Mouse (Mus musculus): ENCODE results near the gene Hba-a2. TPM values are rescaled to one million over a fixed set of nuclear protein-coding genes. Genes with fewer than 3 reads are reported as not detected.
"Not testable (repeated sequence)": the region's sequence is repeated elsewhere in the genome, so short reads cannot be mapped to it uniquely, and the experiment has no call there.

The Hba-a2 gene
- polyA plus RNA-seq (2016; fragmentation: Nextera tagmentation; extraction: Ambion mirVana), result 6,550 and 6,738 TPM in 2 replicates

DNA sequence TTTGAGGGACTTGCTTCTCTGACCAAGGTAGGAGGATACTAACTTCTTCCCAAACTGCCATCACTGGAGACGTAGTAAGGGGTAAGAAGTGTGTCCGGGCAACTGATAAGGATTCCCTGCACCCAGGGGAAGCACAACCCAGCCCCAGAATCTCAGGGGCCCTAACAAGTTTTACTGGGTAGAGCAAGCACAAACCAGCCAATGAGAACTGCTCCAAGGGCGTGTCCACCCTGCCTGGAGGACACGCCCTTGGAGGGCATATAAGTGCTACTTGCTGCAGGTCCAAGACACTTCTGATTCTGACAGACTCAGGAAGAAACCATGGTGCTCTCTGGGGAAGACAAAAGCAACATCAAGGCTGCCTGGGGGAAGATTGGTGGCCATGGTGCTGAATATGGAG, at the start of gene Hba-a2:
Gene Hba-a2, plus strand, starts transcription at position 287 of the 400 bp plus-strand sequence.
- H3K4me2 ChIP-seq; H3K4me3 ChIP-seq (replicated peaks); H3K4me1 ChIP-seq (replicated peaks); H3K36me3 ChIP-seq; H3K27ac ChIP-seq; H3K27me3 ChIP-seq; H3K9ac ChIP-seq (replicated peaks); H3K9me3 ChIP-seq: not testable (repeated sequence)
- no CpG with 5 or more reads among the region's 4 CpGs for WGBS
- ATAC-seq (ENCODE audit: insufficient number of reproducible peaks, insufficient read depth, low FRiP score, low TSS enrichment, low read depth), result 0 out of 2 replicates have a peak, but pooled peaks have one; percentile 57

DNA sequence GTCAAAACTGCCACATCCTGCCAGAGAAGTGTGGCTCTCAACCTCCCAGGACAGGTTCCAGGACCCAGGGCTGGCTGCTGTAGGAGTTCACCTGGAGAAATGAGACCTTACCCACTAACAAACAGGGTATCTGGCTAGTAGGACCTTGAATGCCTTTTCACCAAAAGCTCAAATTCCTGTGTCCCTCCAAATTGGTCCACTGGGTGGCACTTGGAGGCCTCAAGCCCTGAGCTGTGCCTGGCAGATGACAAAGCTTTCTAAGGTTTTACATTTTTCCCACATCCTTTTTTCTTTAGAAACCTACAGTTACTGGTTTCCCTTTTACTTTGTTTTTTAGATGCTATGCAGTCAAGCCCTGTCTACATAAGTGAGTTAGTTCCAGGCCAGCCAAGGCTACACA, 49.2 kb upstream of the Hba-a2 start:
- Histone ChIP-seq H3K9ac (replicated peaks) (no peak overlapping the region), H3K27me3 (no peaks in the 10 kb centered on the region), H3K4me2 (no peak overlapping the region), H3K4me1 (replicated peaks) (no peaks in the 10 kb centered on the region), H3K4me3 (replicated peaks) (no peak overlapping the region), H3K27ac (no peak overlapping the region), H3K9me3 (no peaks in the 10 kb centered on the region), H3K36me3 (peaks cover 74% of the 10 kb centered on the region)
- ATAC-seq (ENCODE audit: insufficient number of reproducible peaks, insufficient read depth, low FRiP score, low TSS enrichment, low read depth), result no peak

DNA sequence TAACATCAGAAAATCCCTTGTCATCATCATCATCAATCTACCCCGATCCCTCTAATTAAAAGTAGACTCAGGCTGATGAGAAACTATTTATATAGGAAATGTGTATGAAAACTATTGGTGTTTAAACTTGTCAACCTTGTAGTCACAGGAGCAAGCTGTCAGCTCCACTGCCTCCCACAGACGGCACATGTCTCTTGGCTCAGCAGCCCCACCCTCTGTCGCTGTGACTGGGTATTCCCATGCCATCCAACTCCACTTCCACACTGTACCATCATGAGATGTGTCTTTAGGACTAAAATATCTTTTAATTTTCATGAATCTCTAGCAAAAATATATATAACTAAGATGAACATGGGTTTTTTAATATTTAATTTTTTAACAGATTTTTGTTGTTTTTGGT, 47.9 kb upstream of the Hba-a2 start:
- H3K4me3 ChIP-seq (replicated peaks), result no peak overlapping the region
- no peak overlapping the region for H3K9ac ChIP-seq (replicated peaks)
- no peaks in the 10 kb centered on the region for H3K9me3 ChIP-seq
- no peak for ATAC-seq (ENCODE audit: insufficient number of reproducible peaks, insufficient read depth, low FRiP score, low TSS enrichment, low read depth)
- H3K4me2 ChIP-seq, result no peak overlapping the region
- H3K4me1 ChIP-seq (replicated peaks), result no peaks in the 10 kb centered on the region
- no peaks in the 10 kb centered on the region for H3K27me3 ChIP-seq
- 88% methylated on average over 3 of the region's 3 CpGs for WGBS
- H3K27ac ChIP-seq, result no peak overlapping the region
- peaks cover 84% of the 10 kb centered on the region for H3K36me3 ChIP-seq

DNA sequence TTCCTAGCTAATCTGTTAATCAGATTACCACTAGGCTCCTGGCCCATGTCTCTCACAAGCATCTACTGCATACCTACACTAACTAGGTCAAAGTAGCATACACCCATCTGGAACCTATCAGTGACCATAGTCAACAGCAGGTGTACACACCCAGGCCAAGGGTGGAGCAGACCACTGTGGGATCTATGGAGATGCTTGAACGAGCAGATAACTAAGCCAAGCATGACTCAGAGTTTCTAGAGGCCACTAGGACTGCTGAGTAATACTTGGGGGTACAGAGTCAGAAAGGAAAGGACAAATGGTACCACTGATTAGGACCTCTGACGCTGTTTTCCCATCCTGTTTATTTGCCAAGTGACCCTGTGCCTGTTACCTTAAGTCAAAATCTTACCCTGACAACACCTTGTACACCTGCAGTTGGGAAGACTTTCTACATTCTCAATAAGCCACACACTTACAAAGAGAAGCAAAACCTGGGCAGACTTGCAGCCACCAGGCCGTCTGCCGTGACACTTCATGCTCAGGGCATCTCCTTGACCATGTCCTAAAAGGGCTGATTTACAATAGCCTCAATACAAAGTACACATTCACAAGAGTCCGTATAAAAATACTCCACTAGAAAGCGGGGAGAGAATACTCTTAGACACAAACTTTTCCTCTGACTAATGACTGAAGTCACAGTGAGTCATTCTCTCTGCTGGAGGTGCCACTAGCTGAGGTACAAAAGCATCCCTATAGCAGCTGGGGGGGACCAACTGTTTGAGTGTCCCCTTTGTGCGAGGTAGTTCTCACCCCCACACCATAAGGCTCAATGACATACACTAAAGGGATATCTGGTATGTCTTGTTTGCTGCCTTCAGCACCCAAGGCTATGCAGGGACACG, 45.2 kb upstream of the Hba-a2 start:
- no peak overlapping the region for H3K4me3 ChIP-seq (replicated peaks)
- no peaks in the 10 kb centered on the region for H3K27me3 ChIP-seq
- H3K36me3 ChIP-seq, result peaks cover 88% of the 10 kb centered on the region
- no peak overlapping the region for H3K4me2 ChIP-seq
- no peak overlapping the region for H3K9ac ChIP-seq (replicated peaks)
- WGBS, result 83% methylated on average over 8 of the region's 8 CpGs
- no peaks in the 10 kb centered on the region for H3K9me3 ChIP-seq
- no peak overlapping the region for H3K27ac ChIP-seq
- peak; percentile 86 for ATAC-seq (ENCODE audit: insufficient number of reproducible peaks, insufficient read depth, low FRiP score, low TSS enrichment, low read depth)
- H3K4me1 ChIP-seq (replicated peaks), result no peaks in the 10 kb centered on the region

DNA sequence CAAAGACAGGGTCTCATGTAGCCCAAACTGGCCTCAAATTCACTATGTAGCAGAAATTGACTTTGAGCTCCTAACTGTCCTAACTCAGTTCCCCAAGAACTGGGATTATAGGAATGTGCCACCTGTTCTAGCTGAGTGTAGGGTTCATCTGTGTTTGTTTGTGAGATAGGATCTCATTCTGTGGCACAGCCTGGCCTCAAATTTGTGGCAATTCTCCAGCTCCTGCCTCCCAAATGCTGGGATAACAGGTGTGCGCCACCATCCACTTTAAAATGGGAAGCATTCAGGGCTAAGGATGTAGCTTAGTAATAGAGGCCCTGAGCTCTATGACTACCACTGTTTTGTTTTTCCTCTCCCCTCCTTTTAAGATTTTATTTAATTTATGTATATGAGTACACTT, 43.2 kb upstream of the Hba-a2 start:
- 95% methylated on average over 1 of the region's 1 CpGs for WGBS
- H3K4me2 ChIP-seq, result no peak overlapping the region
- H3K9me3 ChIP-seq, result no peaks in the 10 kb centered on the region
- H3K27me3 ChIP-seq, result no peaks in the 10 kb centered on the region
- no peak overlapping the region for H3K4me3 ChIP-seq (replicated peaks)
- peaks cover 70% of the 10 kb centered on the region for H3K36me3 ChIP-seq
- ATAC-seq (ENCODE audit: insufficient number of reproducible peaks, insufficient read depth, low FRiP score, low TSS enrichment, low read depth), result no peak
- H3K9ac ChIP-seq (replicated peaks), result no peak overlapping the region
- H3K4me1 ChIP-seq (replicated peaks), result no peaks in the 10 kb centered on the region
- H3K27ac ChIP-seq, result no peak overlapping the region

DNA sequence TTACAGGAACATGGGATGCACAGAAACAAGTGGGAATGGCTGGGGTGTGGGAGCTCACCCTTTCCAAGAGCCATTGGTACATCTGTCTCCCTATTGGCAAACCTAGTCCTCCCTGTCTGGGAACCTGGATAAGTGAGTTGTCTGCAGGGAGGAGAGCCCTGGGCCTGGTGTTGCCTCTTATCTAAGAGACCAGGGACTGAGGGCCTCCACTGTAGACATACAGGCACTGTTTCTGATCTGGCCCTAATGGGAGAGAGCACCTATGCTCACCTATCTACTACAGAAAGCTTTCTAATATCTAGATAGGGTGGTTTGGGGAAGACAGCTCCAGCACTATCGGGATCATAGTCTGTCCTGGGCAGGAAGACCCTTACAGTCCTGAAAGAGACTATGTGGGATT, 40.1 kb upstream of the Hba-a2 start:
- ATAC-seq (ENCODE audit: insufficient number of reproducible peaks, insufficient read depth, low FRiP score, low TSS enrichment, low read depth), result no peak
- Histone ChIP-seq H3K4me2 (no peak overlapping the region), H3K4me1 (replicated peaks) (no peaks in the 10 kb centered on the region), H3K9ac (replicated peaks) (no peak overlapping the region), H3K27me3 (no peaks in the 10 kb centered on the region), H3K9me3 (no peaks in the 10 kb centered on the region), H3K36me3 (peaks cover 71% of the 10 kb centered on the region), H3K27ac (no peak overlapping the region), H3K4me3 (replicated peaks) (no peak overlapping the region)
- 97% methylated on average over 1 of the region's 1 CpGs for WGBS

DNA sequence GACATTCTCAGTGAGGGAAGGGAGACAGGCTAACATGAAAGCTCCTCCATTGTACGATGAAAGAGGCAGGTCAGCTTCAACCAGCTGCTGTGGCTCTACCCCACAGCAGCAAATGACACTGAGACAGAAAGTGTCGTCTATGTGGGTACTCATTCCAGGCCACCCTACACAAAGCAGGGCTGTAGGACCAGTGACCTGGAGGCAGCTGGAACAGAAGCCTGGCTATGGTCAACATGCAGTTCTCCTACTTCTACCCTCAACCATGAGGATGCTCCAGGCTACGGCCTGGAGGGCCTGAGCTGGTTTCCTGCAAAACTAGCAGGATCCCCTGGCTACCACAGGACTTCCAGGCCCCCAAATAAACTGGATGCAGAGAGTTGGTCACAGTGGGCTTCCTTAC, 39.7 kb upstream of the Hba-a2 start:
- 86% methylated on average over 3 of the region's 3 CpGs for WGBS
- Histone ChIP-seq H3K9ac (replicated peaks) (no peak overlapping the region), H3K4me3 (replicated peaks) (no peak overlapping the region), H3K9me3 (no peaks in the 10 kb centered on the region), H3K4me2 (no peak overlapping the region), H3K36me3 (peaks cover 68% of the 10 kb centered on the region), H3K27ac (no peak overlapping the region), H3K27me3 (no peaks in the 10 kb centered on the region), H3K4me1 (replicated peaks) (no peaks in the 10 kb centered on the region)
- no peak for ATAC-seq (ENCODE audit: insufficient number of reproducible peaks, insufficient read depth, low FRiP score, low TSS enrichment, low read depth)

DNA sequence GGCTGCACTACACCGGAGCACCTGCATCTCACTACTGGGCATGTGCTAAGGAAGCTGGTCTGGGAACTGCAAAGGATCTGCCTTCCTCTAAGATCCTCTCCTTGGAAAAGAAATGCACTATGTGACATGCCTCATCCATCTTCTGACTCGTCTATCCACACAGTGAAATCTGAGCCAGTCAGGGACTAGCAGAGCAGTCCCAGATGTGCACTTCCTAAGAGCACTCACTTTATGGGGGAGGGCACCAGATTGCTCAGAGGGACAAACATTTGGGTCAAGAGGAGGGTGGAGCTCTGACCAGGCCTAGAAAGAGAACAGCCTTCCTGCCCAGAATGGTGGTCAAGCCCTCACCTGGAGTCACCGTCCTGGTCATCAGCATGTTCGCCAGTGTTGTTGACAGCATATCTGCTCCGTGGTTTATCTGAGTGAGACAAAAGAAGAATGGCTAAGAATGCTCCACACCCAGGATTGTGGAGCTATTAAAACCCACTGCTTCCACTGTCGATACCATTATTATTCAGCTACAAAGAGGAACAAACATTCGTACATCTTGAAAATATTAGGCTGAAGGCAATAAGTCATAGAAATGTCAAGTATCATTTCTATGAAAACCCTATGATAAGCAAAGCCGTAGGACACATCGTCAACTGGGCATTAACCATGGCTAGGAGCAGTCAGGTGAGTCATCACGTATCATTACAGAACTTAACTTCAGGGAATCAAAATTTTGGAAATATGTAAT, 33.4 kb upstream of the Hba-a2 start:
- no peak for ATAC-seq (ENCODE audit: insufficient number of reproducible peaks, insufficient read depth, low FRiP score, low TSS enrichment, low read depth)
- H3K4me2 ChIP-seq, result no peak overlapping the region
- H3K4me1 ChIP-seq (replicated peaks), result peaks cover under 1% of the 10 kb centered on the region; the same call in 1 of the 2 replicates
- H3K36me3 ChIP-seq, result peaks cover 34% of the 10 kb centered on the region
- H3K27me3 ChIP-seq, result no peaks in the 10 kb centered on the region
- no peak overlapping the region for H3K27ac ChIP-seq
- H3K4me3 ChIP-seq (replicated peaks), result no peak overlapping the region
- no peaks in the 10 kb centered on the region for H3K9me3 ChIP-seq
- 71% methylated on average over 10 of the region's 10 CpGs for WGBS
- no peak overlapping the region for H3K9ac ChIP-seq (replicated peaks)

DNA sequence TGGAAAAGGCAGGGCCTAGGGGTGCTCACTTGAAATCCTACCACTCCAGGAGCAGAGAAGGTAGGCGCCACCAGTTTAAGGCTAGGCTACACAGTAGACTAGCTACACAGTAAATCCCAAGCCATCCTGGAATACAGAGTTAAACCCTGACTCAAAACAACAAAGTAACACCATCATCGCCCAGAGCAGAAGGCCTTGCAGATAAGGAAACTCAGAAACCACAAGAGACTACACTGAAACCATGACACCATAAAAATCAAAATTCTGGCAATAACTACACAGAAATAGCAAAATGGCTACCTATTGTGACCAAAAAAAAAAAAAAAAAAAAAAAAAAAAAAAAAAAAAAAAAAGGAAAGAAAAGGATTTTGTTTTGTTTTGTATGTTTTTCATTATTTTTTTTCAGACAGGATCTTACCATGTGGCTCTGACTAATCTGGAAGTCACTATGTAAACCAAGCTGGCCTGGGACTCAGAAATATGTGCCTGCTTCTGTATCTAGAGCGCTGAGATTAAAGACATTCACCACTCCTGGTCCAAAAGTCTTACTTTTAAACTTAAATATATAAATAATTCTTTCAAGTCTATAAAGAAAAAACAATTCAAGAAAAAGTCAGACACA, 31.1 kb upstream of the Hba-a2 start:
- Histone ChIP-seq H3K4me2 (no peak overlapping the region), H3K27ac (no peak overlapping the region), H3K9ac (replicated peaks) (no peak overlapping the region), H3K9me3 (no peaks in the 10 kb centered on the region), H3K4me3 (replicated peaks) (no peak overlapping the region), H3K27me3 (no peaks in the 10 kb centered on the region), H3K4me1 (replicated peaks) (peaks cover 5% of the 10 kb centered on the region), H3K36me3 (peaks cover 21% of the 10 kb centered on the region)
- no peak for ATAC-seq (ENCODE audit: insufficient number of reproducible peaks, insufficient read depth, low FRiP score, low TSS enrichment, low read depth)
- WGBS, result 94% methylated on average over 3 of the region's 3 CpGs

DNA sequence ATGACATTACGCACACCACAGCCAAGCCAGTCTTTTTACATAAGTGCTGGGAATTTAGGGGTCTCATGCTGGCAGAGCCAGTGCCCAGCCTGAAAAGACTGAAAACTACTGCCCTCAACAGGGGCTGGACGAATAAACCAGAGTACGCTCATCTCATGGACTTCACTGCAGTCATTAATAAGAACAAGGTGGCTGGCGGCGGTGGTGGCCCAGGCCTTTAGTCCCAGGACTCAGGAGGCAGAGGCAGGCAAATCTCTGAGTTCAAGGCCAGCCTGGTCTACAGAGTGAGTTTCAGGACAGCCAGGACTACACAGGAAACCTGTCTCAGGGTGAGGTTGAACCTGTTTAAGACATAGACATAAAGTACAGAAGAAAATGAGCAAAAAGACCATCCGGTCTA, 30.1 kb upstream of the Hba-a2 start:
- ATAC-seq (ENCODE audit: insufficient number of reproducible peaks, insufficient read depth, low FRiP score, low TSS enrichment, low read depth), result no peak
- 0 out of 2 replicates have a peak overlapping the region, but pooled peaks have one; percentile 4 for H3K4me2 ChIP-seq
- WGBS, result 91% methylated on average over 6 of the region's 6 CpGs
- 0 out of 2 replicates have a peak overlapping the region, but pooled peaks have one; percentile 20 for H3K27ac ChIP-seq
- H3K4me3 ChIP-seq (replicated peaks), result no peak overlapping the region
- H3K4me1 ChIP-seq (replicated peaks), result peaks cover 5% of the 10 kb centered on the region
- peaks cover 12% of the 10 kb centered on the region for H3K36me3 ChIP-seq
- H3K9me3 ChIP-seq, result no peaks in the 10 kb centered on the region
- no peaks in the 10 kb centered on the region for H3K27me3 ChIP-seq
- no peak overlapping the region for H3K9ac ChIP-seq (replicated peaks)

DNA sequence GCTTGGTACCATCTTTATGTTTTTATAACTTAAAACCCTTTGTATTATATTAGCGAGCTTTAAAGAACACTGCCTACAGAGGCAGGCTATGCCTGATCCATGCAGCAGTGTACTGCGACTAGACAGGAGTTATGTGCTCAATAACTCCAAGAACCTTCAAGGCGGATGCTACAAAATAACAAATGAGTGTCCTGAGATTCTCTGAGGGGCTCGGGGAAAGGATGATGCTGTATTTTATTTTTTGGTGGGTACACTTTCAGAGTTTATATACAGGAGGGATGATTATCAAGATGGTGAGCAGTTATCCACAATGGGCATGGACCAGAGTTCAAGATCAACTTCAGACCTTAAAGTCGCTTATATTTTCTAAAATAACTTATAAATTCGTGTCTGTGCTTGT, 29.5 kb upstream of the Hba-a2 start:
- Histone ChIP-seq H3K36me3 (peaks cover 11% of the 10 kb centered on the region), H3K27ac (peak overlapping the region; percentile 97), H3K9ac (replicated peaks) (peak overlapping the region; percentile 90), H3K4me1 (replicated peaks) (peaks cover 5% of the 10 kb centered on the region), H3K27me3 (no peaks in the 10 kb centered on the region), H3K9me3 (no peaks in the 10 kb centered on the region), H3K4me2 (peak overlapping the region; percentile 60), H3K4me3 (replicated peaks) (peak overlapping the region; percentile 80)
- no peak for ATAC-seq (ENCODE audit: insufficient number of reproducible peaks, insufficient read depth, low FRiP score, low TSS enrichment, low read depth)
- WGBS, result 38% methylated on average over 6 of the region's 6 CpGs
